Mouse (Mus musculus) testis, adult 2 months (tissue): ENCODE measurements around the gene Sirt1.

ENCODE experiments used
- CTCF ChIP-seq: fragments of 200-500 bp; IDR thresholded peaks from 2 replicates; pipeline ENCODE4 v1.5.1; 2012; ENCODE audit warnings: low read depth, mild to moderate bottlenecking, inconsistent platforms, low read length, moderate library complexity; ENCODE audit not compliant: control insufficient read depth, insufficient read depth, insufficient replicate concordance
- POLR2A ChIP-seq: fragments of 200-500 bp; IDR thresholded peaks from 2 replicates; pipeline ENCODE4 v1.6.1; 2012; ENCODE audit warnings: low read depth, mild to moderate bottlenecking, inconsistent platforms, low read length, moderate library complexity; ENCODE audit not compliant: control insufficient read depth

- TF ChIP-seq CTCF (no peak), POLR2A (no peak)
Observed at GRCm38 (mm10) chr10:63282417-63282816, 99.1 kb downstream of the Sirt1 start.
